Mouse (Mus musculus) monocyte, adult 2 months (primary cell): ENCODE data around the gene Lamc1.
"Not testable (repeated sequence)": the region's sequence is repeated elsewhere in the genome, so short reads cannot be mapped to it uniquely, and the experiment has no call there.

Experiments
- DNase-seq, 2 experiments: peaks; one replicate each; pipeline ENCODE4 v3.0.0; 2022; ENCODE audit warnings: low spot score in 2 of 2, low read depth in 1 of 2

Gene Lamc1

DNA sequence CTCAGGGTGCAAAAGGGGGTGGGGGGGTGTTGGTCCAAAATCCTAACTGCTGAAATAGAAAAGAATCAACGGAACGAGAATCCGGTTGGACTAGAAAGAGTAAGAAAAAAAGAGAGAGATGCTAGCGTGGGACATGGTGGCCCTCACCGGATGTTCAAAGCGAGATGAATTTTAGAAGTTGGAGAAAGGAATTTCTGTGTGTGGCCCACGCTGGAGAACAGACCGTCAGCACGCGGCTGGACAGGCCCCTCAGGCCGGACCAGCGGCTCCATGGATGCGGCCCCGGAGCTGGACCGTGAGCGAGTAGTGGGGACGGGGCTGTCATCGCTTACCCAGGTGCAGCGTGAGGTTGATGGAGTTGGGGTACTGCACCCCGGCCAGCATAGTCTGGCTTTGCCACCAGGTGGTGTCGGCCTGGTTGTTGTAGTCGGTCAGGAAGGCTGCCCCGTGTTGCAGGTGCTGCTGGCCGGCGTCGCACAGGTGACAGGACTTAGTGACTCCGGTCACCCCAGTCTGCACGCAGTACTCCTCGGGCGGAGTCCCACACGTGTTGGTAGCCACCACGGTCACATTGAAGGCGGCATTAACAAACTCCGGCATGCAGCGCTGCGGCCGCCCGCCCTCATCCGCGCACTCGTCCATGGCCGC is 666 bp downstream of the Lamc1 start:
- peak in 1 of 2 experiments; percentile 6 for DNase-seq

GRCm38 (mm10) chr1:153331206-153331605 is 1.4 kb downstream of the Lamc1 start:
- DNase-seq = no peak

- no peak for DNase-seq
Observed at GRCm38 (mm10) chr1:153329306-153329705, 3.3 kb downstream of the Lamc1 start.

DNA sequence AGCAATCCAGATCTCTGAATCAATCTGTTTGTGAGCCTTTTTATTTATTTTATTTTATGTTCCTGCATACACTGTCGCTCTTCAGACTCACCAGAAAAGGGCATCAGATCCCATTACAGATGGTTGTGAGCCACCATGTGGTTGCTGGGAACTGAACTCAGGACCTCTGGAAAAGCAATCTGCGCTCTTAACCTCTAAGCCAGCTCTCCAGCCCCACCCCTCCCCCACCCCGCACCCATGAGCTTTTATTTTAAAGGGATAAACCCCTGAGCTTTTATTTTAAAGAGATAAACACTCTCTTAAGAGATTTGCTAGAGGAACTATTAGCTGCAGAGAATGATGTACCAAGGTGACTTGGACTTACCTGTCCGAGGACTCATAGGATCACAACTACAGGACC is 5.5 kb downstream of the Lamc1 start:
- DNase-seq = no peak

GRCm38 (mm10) chr1:153326226-153326625 is 6.4 kb downstream of the Lamc1 start:
- no peak for DNase-seq

GRCm38 (mm10) chr1:153321404-153321803 is 11.2 kb downstream of the Lamc1 start:
- DNase-seq = no peak

GRCm38 (mm10) chr1:153320554-153321147 is 11.9 kb downstream of the Lamc1 start:
- DNase-seq = no peak

DNA sequence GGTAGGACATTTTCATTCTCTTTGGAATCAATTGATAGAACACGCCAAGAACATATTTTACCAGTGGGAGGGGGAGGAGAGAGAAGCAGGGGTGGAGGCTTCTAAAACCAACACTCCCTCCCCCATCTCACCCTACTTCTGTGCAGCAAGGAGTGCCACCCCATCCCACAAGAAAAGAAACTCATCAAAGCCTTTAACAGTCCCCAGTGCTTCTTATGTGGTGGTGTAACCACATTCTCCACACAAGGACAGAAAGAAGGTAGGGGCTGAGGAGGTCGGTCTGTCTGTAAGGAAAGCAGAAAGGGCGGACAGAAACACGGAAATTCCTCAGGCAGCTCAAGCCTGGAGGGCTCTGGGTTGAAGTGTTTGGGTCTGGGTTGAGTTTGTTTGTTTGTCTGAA is 12.5 kb downstream of the Lamc1 start:
- no peak for DNase-seq

GRCm38 (mm10) chr1:153318741-153319140 is 13.8 kb downstream of the Lamc1 start:
- DNase-seq = no peak

DNA sequence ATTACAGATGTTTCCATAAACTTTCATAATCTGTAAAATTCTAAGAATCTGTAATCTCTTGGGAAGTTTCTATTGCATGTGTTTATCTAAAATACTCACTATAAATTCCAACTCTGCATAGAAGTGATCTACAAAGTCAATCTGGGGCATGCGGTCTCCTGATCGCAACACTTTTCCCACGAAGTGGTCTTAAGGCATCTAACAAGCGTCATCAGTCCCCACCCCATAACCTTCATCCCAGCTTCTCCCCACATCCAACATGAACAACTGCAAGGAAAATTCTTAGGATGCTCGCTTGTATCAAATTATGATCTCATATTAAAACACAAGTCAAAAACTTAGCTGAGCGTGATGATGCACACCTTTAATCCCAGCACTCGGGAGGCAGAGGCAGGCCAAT is 14.3 kb downstream of the Lamc1 start:
- no peak for DNase-seq

DNA sequence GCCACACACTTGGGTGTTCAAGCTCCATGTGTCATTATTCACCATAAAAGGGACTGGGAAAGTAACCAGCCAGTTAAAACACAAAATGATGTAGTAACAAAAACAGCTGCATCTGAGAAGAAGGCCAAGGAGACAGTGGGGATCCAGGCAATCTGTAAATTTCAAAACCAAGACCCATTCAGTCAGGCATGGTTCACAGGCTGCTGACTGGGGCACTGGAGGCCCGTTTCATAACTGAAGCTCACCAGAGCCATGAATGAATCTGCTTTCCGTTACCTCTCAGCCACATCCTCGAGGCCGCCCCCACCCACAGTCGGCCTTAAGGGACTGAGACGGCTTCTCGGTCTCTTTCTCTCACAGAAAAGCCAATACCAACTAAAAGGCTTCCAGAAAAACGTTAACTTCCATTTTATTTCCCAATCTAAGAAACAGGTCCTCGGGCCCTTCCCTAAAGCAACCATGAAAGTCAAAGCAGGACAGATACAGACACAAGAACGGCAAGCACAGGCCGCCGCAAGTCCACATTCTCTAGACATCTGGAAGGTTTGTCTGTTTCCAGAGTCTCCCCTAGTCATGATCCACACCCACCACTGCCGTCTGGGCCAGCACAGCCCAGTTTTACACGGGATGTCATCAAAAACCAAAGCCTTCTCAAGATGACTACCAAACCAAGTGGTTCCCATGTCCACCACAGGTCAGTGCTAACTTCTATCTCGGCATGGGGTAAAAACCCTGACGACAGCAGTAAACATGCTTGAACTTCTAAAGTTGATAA is 14.9 kb downstream of the Lamc1 start:
- DNase-seq = no peak

DNA sequence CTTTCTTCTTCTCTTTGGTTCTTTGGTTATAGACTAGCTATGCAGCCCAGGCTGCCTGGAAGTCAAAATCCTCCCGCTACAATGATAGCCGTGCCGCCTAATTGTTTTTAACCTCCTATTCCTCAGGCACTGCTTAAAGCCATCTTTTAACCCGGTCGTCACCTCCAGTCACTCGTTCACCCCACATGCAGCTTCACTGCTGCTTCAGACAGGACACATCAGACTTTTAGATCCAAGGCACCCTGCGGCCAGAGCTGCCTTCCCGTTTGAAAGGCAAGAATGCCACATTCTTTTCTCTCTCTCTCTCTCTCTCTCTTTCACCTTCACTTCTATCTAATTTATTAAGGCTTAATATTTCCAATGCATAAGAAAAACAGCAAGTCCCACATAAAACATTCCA is 15.6 kb downstream of the Lamc1 start:
- no peak for DNase-seq

DNA sequence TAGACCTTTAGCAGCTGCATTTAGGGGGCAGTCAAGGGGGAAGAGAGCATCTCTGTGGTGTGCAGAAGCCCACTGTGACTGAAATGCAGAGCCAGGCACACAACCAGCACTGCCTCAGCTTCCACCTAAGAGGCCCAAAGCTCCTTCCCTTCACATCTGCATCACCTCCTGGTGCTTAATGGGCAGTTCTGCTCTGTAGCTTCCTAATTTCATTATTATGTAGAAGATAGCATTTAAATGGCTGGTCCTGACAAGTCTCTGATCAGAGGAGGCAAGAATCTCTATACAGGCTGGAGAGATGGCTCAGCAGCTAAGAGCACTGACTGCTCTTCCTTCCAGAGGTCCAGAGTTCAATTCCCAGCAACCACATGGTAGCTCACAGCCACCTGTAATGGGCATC is 16.3 kb downstream of the Lamc1 start:
- DNase-seq = no peak

DNA sequence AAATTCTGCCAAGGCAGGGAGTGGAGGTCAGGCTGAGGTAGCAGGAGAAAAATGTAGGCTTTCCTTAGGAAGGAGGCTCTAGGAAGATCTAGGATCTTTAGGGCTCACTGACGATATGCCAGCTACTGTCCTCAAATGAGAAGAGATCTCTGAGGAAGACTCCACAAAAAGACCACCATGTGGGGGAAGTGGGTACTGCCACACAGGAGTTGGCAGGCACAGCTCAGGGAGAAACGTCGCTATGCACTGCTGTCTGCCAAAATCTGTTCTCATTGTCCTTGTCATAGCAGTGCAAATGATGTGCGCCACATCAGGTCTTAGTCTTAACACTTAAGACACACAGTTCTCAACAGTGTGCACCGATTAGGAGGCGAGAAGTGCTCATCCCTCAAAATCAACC is 17.5 kb downstream of the Lamc1 start:
- DNase-seq = no peak

- DNase-seq = no peak
Observed at GRCm38 (mm10) chr1:153312992-153313391, 19.6 kb downstream of the Lamc1 start.

DNA sequence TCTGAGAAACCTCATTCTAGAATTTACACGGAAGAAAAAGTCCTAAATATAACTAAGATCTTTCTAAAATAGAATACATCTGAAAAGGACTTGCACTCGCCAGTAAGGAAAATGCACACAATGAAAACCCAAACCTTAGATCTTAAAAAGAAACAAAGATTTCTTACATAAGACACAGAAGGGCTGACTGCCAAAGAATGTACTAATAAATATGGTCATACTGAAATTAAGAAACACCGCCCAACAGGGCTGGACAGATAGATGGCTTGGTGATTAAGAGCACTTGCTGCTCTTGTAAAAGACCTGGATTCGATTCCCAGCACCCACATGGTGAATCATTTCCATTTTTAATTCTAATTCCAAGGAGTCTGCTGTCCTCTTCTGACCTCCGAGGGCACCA is 22.4 kb downstream of the Lamc1 start:
- DNase-seq = no peak

DNA sequence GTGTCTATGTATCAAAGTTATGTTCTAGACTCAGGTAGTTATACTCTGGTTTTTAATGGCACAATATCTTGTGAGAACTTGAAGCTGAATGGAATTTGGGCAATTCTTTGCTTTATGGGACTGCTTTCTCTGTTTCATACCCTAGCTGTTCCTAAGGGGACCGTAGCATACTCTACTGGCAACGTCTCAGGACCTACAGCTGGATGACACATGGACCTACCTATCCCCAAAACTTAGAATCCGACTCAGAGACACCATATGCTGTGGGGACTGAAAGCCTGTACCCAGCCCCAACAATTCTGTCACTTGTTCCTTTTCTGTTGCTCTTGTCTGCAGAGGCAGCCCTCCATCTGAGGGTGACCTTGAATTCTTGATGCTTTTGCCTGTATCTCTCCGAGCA is 23.3 kb downstream of the Lamc1 start:
- no peak for DNase-seq

DNA sequence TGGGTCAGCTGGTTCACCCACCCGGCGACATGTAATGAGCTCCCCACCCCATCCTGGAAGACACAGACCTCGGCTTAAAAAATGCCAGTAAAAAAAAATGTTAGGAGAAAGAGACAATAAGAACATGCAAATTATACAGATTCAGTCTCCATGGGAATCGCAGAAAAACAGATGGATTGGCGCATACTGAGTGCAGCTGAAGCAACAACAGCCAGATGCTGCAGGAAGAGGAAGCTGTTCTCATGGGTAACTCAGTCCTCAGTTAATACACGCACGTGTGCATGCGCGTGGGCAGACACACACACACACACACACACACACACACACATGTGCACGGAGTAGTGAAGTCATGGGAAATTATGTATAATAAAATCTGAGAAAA is 23.7 kb downstream of the Lamc1 start:
- no peak for DNase-seq

GRCm38 (mm10) chr1:153308179-153308914 is 24.2 kb downstream of the Lamc1 start:
- DNase-seq = no peak

DNA sequence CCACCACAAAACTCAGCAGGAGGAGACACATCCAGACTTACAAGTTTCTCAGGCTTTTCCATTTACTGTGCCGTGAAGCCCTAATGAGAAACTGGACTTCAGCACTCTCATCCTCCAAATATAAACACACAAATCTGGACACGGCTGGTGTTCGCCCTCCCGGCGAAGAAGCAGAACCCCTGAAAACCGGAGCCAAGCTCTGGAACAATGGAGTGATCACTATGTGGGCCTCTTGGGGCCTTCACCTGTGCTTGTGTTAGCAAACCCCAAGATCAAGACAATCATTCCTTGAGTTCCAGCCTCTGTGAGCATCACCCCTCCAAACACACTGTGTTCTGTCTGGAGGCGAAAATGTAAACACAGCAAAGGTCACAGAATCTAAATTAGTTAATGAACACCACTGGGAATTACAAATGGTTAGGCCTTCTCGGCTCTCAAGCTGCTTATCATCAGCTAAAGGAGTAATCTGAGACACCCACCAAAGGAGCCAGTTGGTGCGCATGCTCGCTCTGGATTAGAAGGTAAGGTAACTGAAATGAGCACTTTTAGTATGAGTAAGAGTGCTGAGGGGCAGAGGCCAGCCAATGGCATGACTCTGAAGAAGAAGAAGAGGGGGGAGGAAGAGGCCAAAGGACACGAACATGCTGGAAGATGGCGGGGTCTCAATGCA is 24.9 kb downstream of the Lamc1 start:
- no peak for DNase-seq

DNA sequence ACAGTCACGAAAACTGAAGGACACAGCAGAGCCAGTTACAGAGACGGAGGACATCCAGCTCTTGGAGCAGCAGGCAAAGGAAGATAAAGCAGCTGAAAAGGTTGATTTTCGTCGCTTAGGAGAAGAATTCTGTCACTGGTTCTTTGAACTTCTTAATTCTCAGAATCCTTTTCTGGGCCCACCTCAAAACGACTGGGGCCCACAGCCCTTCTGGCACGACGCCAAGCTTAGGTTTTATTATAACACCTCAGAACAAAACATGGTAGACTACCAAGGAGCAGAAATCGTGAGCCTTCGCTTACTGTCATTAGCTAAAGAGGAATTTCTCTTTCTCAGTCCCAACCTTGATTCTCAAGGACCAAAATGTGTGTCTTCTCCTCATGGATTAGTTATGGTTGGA is 26.9 kb downstream of the Lamc1 start:
- DNase-seq = not testable (repeated sequence)
